Mouse (Mus musculus) E14TG2a.4 (cell line): ENCODE measurements around the gene E4f1.
"Not testable (repeated sequence)": the region's sequence is repeated elsewhere in the genome, so short reads cannot be mapped to it uniquely, and the experiment has no call there.

Source experiments
- H3K27me3 ChIP-seq: 2 replicates; pipeline ENCODE4 v1.6.1; 2014; ENCODE audit warnings: low read length, control low read depth; ENCODE audit not compliant: insufficient read depth
- H3K36me3 ChIP-seq: 2 replicates; pipeline ENCODE4 v1.6.1; 2014; ENCODE audit warnings: low read length, control low read depth; ENCODE audit not compliant: insufficient read depth
- H3K4me1 ChIP-seq: replicated peaks from 2 replicates; pipeline ENCODE4 v1.6.1; 2014; ENCODE audit warnings: low read depth, low read length, control low read depth
- H3K4me3 ChIP-seq: replicated peaks from 2 replicates; pipeline ENCODE4 v1.5.1; 2014; ENCODE audit warnings: mild to moderate bottlenecking, low read length
- H3K9me3 ChIP-seq: 2 replicates; pipeline ENCODE4 v1.6.1; 2014; ENCODE audit warnings: low read length, control low read depth
- CTCF ChIP-seq: conservative IDR thresholded peaks from 2 replicates; pipeline ENCODE4 v1.5.1; 2014; ENCODE audit warnings: low read length
- NANOG ChIP-seq: IDR thresholded peaks from 2 replicates; pipeline ENCODE4 v1.6.1; 2014; ENCODE audit warnings: borderline replicate concordance, low read length, mixed read lengths
- POU5F1 ChIP-seq: IDR thresholded peaks from 2 replicates; pipeline ENCODE4 v1.6.1; 2014; ENCODE audit warnings: low read length, borderline replicate concordance

The E4f1 gene

GRCm38 (mm10) chr17:24441148-24441547 is 29.0 kb downstream of the E4f1 start:
- TF ChIP-seq CTCF (peak; percentile 28), POU5F1 (no peak), NANOG (no peak)

GRCm38 (mm10) chr17:24440377-24440776 is 29.7 kb downstream of the E4f1 start:
- TF ChIP-seq POU5F1: no peak
- no peak for TF ChIP-seq NANOG
- no peak for TF ChIP-seq CTCF
- Histone ChIP-seq H3K4me3 (no peak overlapping the region), H3K9me3 (no peaks in the 10 kb centered on the region), H3K36me3 (peaks cover 62% of the 10 kb centered on the region), H3K27me3 (no peaks in the 10 kb centered on the region), H3K4me1 (peaks cover 33% of the 10 kb centered on the region)

More at GRCm38 (mm10) chr17:24441148-24441547, 29.0 kb downstream of the E4f1 start:
- no peak overlapping the region for H3K4me3 ChIP-seq
- H3K27me3 ChIP-seq: no peaks in the 10 kb centered on the region
- peaks cover 29% of the 10 kb centered on the region for H3K4me1 ChIP-seq
- H3K36me3 ChIP-seq: peaks cover 62% of the 10 kb centered on the region
- no peaks in the 10 kb centered on the region for H3K9me3 ChIP-seq

- Histone ChIP-seq H3K4me1 (peaks cover 17% of the 10 kb centered on the region), H3K27me3 (no peaks in the 10 kb centered on the region), H3K4me3 (no peak overlapping the region), H3K36me3 (peaks cover 63% of the 10 kb centered on the region), H3K9me3 (no peaks in the 10 kb centered on the region)
- TF ChIP-seq POU5F1 (no peak), NANOG (no peak), CTCF (peak; percentile 77)
These were observed 33.1 kb downstream of the E4f1 start for GRCm38 (mm10) chr17:24437016-24437415.

DNA sequence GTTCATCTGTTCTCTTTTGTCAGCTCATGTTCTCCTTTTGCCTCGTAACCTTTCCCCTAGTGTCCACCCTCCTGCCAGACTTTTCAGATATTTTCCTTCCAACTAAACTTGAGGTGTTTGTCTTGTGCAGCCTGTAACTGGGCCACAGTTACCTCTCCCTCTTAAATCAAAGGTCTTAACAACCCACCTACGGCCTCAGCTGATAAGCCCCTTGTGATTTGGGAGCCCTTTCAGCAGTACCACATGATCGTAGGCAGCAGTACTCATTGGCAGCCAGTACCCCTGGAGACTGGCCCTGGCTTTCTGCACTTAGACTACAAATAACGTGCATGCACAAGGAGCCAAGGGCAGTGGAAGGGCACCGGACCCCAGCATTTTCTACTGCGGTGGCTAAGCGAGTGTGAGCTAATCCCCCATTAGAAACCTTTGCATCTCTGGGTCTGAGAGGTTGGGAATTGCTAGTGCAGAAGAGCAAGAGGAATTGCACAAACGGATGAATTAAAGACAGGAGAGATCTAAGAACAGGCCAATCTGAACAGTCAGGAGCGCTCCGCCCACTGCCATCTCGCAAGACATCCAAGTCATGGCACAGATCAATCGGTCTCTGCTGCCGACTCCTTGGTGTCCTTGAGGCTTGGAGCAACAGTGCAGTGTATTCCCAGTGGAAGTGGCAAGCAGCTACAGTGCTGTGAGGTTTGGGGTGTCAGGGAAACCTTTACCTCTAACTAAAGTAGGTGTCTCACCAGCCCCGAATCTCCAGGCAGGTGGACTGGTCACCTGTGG is 40.7 kb downstream of the E4f1 start:
- Histone ChIP-seq H3K4me1 (peaks cover 39% of the 10 kb centered on the region), H3K9me3 (no peaks in the 10 kb centered on the region), H3K36me3 (peaks cover 40% of the 10 kb centered on the region), H3K4me3 (no peak overlapping the region), H3K27me3 (no peaks in the 10 kb centered on the region)
- TF ChIP-seq NANOG (no peak), POU5F1 (no peak), CTCF (no peak)

DNA sequence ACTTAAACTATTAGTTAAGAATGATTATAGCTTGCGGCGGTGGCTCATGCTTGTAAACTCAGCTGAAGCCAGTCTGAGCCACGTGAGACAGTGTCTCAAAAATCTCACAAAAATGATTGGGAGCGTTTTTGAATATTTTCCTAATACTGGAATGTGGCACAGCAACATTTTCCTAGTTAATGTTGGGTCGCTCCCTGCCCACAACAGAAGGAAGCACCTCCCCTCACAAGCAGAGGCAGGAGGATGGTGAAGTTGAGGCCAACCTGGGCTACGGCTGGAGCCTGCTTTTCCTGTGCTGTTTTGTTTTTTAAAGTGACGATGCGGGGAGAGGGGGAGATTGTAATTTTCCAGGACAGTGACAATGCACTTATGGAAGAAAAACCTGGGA is 42.9 kb downstream of the E4f1 start:
- H3K4me1 ChIP-seq: peaks cover 49% of the 10 kb centered on the region
- no peak for TF ChIP-seq POU5F1
- TF ChIP-seq CTCF: no peak
- TF ChIP-seq NANOG: no peak
- H3K27me3 ChIP-seq: no peaks in the 10 kb centered on the region
- H3K4me3 ChIP-seq: peak overlapping the region; percentile 85
- H3K9me3 ChIP-seq: no peaks in the 10 kb centered on the region
- H3K36me3 ChIP-seq: peaks cover 46% of the 10 kb centered on the region

DNA sequence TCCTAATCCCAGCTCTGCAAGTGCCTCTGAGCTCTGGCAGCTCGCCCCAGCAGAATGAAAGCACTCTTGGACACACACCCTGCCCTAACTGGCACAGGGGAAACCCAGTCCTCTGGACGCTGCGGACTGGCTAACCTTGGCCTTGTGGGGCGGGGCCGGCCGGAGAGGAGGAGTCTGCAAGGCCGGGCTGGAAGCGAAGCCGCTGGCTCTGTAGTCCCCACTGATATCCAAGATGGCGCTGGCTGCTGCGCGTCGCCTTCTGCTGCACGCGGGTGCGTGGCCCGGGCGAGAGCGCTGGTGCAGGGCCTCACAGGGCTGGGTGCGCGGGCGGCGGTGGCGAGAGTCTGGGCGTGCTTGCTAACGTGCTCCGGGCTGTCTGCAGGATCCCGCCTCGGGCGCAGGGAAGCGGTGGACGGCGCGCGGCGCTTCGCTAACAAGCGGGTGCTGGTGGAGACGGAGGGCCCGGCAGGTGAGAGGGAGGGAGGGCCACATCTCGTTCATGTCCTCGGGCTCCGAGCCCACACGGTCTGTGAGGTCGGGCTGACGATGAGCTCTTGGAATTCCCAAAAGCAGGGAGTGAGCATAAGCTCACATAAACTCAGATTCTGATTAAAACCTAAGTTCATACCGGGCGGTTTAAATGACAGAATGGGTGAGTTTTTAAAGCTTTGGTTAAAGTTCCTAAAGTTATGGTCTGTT is 43.5 kb downstream of the E4f1 start, which contains the start of gene Eci1:
Gene Eci1, plus strand, starts transcription at position 171 of the 699 bp plus-strand sequence.
- Histone ChIP-seq H3K9me3 (no peaks in the 10 kb centered on the region), H3K27me3 (no peaks in the 10 kb centered on the region), H3K4me1 (peaks cover 52% of the 10 kb centered on the region), H3K36me3 (peaks cover 51% of the 10 kb centered on the region), H3K4me3 (peak within 1 kb of the TSS; percentile 85)
- TF ChIP-seq NANOG: no peak
- no peak for TF ChIP-seq CTCF
- TF ChIP-seq POU5F1: no peak

- Histone ChIP-seq H3K4me3 (peak overlapping the region; percentile 85; the same call in 1 of the 2 replicates), H3K9me3 (no peaks in the 10 kb centered on the region), H3K27me3 (no peaks in the 10 kb centered on the region), H3K4me1 (peaks cover 57% of the 10 kb centered on the region), H3K36me3 (peaks cover 58% of the 10 kb centered on the region)
- no peak for TF ChIP-seq CTCF
- no peak for TF ChIP-seq POU5F1
- TF ChIP-seq NANOG: no peak
These were observed 44.2 kb downstream of the E4f1 start for GRCm38 (mm10) chr17:24425905-24426304.

DNA sequence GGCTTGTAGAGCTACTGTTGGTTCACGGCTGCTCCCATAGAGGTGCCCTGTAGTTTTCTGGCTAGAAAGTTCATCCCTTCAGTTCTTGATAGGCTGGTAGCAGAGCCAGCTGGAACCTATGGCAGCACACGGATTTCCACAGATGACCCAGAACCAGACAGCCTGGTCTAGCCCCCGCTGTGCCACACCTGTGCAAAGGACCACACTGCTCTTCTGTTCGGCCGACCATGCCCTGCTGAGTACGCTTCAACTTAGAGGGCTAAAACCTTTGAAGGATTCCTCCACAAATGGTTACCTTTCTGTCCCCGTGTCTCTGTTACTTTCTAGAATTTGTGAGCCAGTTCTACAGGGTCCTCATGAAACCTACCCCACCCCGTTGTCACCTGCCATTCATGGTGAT is 44.8 kb downstream of the E4f1 start:
- not testable (repeated sequence) for H3K4me3 ChIP-seq, H3K9me3 ChIP-seq, H3K27me3 ChIP-seq
- Histone ChIP-seq H3K4me1 (peaks cover 53% of the 10 kb centered on the region), H3K36me3 (peaks cover 62% of the 10 kb centered on the region)

GRCm38 (mm10) chr17:24424489-24424888 is 45.6 kb downstream of the E4f1 start:
- Histone ChIP-seq H3K4me3 (no peak overlapping the region), H3K27me3 (no peaks in the 10 kb centered on the region), H3K36me3 (peaks cover 62% of the 10 kb centered on the region), H3K4me1 (peaks cover 53% of the 10 kb centered on the region), H3K9me3 (no peaks in the 10 kb centered on the region)
- no peak for TF ChIP-seq CTCF
- TF ChIP-seq POU5F1: no peak
- TF ChIP-seq NANOG: no peak
